Mouse (Mus musculus) 416B (cell line): ENCODE results near the gene Ndufa4l2.

ENCODE experiments used
- DNase-seq: peaks from one replicate; pipeline ENCODE4 v3.0.0; 2011; ENCODE audit warnings: low read depth

Gene Ndufa4l2

DNA sequence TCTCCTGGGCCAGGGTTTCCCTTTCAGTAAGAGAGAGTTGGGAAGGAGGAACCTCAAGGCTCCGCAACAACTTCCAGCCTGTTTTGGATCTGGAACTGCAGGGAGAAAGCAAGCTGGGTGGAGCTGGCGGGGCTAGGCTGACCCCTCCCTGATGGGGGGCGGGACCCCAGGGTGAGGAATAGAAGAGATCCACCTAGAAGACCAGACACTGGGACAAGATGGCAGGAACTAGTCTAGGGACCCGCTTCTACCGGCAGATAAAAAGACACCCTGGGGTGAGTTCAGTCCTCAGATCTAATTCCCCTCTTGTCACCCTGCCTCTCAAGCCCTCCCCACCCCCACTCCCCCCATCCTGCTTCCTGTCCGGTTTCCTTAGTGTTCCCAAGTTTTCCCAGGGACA lies at the start of gene Ndufa4l2:
TSS of gene Ndufa4l2 (plus strand) at position 204 of the 400 bp plus-strand sequence.
- no peak for DNase-seq

DNA sequence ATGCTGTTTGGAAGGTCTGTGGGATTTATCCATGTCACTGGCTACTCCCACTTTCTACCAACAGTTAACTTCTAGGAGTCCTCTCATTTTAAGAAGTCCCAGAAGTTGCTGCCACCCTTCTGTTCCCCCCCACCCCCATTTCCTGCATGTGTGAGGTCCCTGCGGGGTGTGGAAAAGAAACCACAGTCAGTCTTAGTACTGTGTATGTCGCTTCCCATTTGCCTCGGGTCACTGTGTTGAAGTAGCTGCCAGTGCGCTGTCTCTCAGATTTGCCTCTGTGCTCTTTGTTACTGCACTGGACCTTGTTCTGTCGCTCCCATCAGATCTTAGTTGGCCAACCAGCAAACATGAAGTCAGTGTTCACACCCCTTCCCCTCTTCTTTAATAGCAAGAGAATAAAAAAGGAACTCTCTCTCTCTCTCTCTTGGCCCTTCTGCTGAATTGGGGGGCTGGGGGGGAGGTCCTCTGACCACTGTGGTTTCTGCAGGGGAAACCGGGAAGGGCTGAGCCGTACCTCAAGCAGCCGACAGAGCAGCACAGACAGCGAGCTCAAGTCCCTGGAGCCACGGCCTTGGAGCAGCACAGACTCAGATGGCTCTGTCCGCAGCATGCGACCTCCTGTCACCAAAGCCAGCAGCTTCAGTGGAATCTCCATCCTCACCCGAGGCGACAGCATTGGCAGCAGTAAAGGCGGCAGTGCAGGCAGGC lies 43.3 kb upstream of the Ndufa4l2 start:
- DNase-seq: peak; percentile 69

DNA sequence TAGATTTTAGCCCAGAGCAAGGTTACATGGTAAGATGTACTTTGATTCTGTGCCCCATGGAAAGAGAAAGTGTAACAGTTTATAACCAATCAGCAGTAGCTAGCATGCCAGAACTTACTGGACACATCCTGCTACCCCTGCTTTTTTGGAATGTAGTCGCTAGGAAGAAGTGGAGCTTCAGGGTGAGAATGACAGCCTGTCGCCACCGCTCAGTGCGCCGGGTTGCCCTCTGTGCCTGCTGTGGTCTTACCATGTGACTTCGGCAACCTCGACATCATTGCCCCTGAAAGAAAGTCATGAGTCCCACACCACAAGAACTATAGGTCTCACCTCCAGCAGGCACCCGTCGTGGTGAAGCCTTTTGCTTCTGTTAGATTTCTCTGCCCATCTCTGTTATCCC lies 42.0 kb upstream of the Ndufa4l2 start:
- peak; percentile 21 for DNase-seq

DNA sequence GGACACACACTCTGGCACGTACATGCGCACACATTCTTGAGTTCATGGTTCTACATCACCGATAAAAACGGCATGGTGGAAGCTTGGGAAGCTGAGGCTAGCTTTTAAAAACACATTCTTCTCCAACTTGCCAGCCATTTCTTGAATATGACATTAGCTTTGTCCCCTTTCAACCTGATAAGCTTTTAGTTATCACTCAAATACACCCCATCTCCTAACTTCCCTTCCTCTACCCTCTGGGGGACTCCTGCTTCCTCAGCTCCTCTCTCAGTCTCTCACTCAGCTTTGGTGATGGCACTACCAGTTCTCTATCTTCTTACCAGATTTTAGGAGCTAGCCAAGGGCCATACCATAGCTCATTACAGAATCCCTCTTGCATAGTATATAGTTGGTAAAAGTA lies 39.6 kb upstream of the Ndufa4l2 start:
- DNase-seq: no peak

DNA sequence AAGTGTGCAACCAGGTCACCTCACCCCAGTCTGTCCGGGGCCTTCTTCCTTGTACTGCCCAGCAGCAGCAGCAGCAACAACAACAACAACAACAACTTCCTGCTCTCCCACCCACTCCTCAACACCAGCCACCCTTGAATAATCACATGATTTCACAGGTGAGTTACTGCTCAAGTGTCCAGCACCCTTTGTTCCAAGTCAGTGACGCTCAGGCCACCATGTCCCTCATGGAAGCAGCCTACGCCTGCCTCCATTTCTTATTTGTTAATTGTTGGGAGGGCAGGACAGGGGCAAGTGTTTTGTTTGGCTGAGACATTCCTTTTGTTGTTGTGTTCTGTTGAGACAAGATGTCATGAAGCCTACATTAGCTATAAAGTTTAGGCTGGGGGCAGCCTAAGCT lies 38.2 kb upstream of the Ndufa4l2 start:
- no peak for DNase-seq

DNA sequence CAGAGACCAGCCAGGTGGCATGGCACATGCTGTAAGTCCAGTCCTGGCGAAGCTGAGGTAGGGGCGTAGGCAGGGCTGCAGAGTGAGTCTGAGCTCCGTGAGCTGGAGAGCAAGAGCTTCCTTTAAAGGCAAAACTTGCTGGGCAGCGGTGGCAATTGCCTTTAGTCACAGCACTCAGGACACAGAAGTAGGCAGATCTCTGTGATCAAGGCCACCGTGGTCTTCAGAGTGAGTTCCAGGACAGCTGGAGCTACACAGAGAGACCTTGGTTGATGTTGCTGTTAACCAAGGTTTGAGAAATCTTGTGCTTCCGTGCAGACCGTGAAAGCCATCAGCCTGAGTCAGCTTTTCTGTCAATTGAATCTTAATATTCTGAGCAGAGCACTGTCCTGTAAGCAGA lies 37.5 kb upstream of the Ndufa4l2 start:
- no peak for DNase-seq

DNA sequence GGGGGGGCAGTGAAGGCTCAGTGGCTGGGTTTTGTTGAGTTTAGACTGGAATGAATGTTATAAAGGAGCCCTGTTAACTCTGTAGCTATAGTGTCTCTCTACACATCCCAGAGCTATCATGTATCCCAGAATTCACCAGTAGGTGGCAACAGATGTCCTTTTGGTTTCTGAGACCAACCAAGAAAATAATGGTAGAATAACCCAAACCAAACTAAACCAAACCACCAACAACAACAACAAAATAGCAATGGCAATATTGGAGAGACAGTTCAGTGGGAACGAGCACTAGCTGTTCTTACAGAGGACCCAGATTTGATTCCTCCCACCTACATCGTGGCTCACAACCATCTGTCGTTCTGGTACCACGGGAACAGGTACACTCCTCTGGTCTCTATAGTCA lies 35.6 kb upstream of the Ndufa4l2 start:
- DNase-seq: peak; percentile 69

DNA sequence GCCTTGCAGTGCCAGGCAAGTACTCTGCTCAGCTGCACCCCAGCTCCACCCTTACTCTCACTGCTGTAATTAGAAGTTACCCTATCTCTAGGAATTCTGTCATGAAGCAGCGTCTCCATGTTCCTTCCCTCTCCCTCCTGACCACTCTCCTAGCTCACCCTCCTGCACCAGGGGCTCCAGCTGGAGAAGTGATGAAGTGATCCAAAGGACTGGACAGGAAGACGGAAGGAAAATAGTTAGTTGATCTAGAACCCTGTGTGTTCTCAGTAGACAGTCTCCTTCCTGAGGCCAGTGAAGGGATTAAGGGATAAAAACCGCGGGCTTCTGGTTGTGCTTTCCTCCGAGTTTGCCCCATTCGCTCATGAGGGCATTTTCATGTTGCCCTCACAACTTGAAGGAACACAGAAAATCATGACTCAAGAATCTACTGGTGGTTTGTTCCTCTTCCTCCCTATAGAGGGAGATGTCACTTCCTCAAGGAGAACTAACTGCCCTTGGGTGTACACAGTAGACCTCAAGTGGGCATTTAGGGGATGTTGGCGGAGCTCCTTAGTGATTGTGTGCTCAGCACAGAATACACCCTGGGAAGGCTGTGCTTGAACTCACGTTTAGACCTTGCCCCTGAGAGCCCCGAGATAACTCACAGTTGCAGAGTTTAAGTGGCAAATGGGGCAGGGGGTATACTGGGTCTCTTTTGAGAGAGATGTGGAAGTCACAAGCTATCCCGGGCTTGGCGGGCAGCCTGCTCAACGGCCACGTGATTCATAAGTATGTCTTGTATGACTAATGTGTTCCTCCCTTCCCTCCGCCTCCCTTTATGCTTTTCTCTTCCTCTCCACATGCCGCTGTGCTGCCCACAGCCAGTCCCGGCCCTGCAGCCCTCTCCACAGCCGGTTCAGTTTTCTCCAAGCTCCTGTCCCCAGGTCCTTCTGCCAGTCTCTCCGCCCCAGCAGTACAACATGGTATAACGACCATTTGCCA lies 33.6 kb upstream of the Ndufa4l2 start:
- DNase-seq: peak; percentile 94

DNA sequence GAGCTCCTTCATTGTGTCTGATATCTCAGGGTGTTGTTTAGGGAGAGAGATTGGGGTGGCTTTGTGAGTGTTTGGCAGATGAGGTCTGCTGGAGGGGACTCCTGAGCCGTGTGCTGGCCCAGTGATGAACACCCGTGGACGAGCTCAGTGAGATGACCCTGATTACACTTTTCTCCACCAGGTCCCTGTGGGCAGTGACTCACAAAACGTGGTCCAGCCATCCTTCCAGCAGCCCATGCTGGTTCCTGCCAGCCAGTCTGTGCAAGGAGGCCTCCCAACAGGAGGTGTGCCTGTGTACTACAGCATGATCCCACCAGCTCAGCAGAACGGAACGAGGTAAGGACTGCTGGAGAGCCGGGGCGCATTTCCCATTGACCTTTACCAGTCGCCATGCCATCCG lies 29.5 kb upstream of the Ndufa4l2 start:
- DNase-seq: no peak

DNA sequence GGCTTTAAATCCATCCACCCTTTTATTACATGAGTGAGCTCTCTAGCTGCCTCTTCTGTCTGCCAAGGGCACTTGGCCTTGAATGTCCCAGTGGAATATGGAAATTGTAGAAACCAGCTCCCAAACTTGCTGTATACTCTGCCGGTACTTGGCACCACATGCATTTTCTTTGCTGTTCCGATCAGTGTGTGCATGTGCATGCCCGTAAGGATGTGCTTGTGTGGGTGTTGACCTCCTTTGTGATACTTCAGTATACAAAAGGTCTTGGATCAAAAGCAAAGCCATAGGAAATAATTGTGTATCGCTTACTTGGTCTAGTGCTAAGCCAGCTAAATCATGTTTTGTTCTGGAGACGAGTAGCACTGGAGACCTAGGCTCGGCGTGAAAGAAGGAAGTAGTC lies 25.9 kb upstream of the Ndufa4l2 start:
- no peak for DNase-seq

DNA sequence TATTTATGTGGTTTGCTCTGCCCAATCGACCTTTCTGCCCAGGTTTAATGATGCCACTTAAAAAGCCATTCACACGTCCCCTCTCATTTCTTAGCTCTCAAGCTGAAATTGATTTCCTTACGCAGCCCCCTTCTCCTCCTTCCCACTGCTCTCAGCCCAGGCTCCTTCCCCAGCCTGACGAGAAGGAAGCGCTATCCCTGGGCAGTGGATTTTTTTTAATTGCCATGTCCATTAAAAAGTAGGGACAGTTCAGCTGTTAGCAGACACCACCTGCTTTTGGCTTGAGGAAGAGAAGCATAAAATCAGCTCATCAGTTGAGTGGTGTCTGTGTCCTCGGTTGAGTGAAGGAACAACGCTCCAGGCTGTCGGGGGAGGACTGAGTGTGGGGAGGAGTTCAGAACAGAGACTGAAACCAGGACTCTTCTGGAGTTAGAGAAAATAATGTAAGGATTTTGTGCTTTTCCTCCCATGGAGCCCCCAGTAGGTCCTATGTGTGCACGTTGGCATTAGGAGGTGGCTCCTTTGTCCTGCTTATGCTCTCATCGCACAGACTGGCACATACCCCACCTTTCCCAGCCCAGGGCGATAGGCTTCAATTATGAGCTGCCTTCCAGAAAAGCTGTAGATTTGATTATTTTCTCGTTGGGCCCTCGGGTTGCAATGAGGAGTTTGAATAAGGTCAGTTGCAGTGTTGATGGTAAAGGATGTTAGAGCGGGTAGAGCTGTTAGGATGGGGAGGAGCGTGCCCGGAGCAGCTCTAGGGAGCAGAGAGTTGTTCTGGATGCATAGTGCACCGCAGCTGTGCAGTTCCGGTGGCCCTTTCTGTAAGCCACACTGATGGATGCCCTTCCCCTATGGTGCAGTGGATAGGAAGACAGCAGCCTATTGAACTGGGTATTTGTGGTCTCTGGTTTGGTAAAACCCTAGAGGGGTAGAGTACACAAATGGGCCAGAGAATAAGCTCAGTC lies 24.3 kb upstream of the Ndufa4l2 start:
- DNase-seq: no peak

DNA sequence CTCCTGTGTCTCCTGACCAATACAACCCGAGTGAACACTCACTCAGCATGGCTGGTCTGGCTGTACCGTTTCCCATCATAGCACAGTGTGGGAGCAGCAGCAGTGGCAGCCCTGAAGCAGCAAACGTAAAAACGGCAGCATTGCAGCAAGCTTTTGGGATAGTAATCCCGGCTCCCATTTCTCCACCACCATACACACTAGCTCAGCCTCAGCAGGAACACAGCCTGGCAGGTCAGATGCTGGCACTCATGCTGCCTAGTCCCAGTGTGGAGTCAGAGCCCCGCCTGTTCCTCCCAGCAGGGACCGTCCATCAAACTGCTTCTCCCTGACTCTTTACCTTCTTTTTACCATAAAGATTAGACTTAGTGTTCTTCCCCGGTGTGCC lies 23.6 kb upstream of the Ndufa4l2 start:
- DNase-seq: no peak

DNA sequence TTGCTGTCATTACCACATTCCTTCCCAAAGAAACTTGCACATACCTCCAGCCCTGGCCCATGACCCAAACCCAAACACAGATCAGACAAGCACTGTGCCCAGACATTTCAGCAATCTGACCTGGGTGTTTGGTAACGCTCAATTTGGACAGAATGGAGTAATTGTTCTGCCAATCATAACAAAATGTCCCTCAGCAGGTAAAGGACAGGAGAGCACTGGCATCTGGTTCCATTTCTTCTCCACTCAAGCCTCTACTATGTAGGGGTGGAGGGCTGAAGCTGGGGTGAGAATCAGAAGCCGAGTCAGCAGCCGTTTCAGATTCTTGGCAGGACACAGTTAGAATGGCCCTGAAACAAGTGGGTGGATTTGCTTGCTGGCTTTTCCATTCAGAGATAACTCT lies 22.6 kb upstream of the Ndufa4l2 start:
- no peak for DNase-seq

DNA sequence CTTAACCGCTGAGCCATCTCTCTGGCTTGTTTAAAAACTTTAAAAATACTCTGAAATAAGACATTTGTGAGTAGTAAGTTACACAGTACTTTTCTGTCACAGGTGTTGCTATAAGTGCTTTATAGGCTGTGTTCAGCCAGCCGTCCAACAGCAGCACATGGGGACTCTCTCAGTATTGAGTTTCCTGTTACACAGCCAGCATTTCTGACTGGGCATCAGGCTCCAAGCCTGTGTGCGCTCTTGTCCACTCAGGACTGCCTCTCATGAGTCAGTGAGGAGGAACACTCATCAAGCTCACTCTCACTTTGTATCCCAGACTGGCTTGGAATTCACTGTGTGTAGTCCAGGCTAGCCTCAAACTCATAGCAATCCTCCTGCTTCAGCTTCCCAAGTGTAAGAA lies 18.6 kb upstream of the Ndufa4l2 start:
- DNase-seq: no peak

DNA sequence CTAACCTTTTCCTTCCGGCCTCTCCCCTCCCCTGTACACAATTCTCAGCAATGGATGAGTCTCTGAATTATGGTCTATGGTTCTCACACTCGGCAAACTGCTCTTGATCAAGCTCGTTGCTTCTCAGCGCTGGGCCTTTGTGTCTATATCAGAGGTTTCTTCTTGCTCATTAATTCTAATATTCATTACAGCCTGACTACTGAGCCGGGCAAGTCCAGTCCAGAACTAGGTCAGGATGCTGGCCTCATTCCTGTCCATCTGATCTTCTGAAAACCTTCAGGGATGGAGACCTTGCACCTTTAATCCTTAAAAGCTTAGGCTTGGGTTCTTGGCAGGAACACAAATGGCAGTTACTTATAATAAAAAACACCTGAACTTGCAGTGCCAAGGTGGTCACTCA lies 15.3 kb upstream of the Ndufa4l2 start:
- DNase-seq: no peak

DNA sequence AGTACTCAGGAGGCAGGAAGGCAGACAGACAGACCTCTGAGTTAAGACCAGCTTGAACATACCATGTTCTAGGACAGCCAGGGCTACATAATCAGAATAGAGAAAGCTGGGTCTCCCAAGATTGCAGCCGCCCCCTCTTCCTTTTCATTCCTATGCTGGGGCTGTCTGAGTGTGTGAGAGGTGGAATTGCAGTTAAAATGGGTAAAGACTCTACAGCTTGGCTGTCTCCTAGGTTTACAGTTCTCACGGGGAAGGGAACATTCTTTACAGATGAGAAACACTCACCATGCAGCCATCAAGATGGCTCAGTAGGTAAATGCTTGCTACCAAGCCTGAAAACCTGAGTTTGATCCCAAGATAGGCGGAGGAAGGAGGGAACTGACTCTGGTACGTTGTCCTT lies 14.7 kb upstream of the Ndufa4l2 start:
- DNase-seq: no peak

DNA sequence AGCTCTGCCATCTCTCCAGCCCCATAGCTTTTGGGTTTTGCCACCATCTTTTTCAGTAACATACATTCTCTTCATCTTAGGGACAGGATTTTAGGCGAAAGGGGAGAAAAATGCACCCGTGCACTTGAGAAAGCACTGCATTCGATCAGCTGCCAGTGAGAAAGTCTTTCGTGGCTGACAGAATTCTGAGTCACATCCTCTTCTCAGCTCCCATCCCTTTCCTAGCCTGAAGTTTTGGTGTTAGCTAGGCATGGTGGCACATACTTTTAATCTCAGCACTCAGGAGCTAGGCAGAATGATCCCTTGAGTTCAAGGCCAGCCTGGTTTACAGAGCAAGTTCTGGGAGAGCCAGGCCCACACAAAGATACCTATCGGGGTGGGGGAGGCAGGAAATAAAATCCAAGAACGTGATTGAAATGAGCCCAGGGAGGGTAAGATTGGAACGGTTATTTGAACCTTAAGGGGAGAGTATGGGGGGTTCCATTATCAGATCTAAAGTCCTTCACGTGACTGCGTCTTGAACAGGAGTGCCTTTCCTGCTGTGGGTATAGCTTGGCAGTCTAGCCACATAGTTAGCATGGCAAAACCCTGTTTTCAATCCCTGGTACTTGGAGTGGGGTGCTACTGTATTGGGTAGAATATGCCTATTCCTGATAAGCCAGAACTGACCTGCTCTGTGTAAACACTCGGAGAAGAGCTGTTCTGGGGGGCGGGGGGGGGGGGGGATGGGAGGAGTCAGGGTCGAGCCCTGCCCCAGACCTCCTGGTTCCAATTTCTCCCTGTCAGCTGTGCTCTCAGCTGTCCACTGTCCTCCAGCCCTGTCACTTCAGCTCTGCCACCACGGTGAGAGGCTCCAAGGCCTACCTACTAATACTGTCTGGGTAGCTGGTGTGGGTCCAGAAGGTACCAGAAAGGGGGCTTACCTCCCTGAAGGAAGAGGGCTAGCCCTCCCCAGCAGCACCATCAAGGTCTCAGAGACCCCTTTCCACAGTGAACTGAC lies 13.6 kb upstream of the Ndufa4l2 start, which contains the start of gene Stac3:
TSS of gene Stac3 (plus strand) at position 793 of the 1,000 bp plus-strand sequence.
- peak; percentile 43 for DNase-seq

DNA sequence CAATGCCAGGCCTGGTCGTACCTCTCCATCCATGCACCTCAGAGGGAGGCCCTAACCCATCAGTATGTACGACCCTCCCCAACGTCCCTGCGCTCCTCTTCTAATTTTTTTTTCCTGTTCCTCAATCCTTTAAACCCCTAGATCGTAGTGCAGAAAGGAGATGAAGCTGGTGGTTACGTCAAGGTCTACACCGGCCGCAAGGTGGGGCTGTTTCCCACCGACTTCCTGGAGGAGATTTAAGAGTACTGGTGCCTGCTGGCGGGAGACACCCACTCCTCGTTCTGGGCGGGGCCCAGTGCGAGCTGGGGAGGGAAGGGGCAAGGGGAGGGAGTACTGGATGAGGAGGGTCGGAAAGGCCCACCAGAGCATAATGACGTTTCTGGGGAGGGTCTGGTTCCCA lies 6.5 kb upstream of the Ndufa4l2 start:
- peak; percentile 82 for DNase-seq

DNA sequence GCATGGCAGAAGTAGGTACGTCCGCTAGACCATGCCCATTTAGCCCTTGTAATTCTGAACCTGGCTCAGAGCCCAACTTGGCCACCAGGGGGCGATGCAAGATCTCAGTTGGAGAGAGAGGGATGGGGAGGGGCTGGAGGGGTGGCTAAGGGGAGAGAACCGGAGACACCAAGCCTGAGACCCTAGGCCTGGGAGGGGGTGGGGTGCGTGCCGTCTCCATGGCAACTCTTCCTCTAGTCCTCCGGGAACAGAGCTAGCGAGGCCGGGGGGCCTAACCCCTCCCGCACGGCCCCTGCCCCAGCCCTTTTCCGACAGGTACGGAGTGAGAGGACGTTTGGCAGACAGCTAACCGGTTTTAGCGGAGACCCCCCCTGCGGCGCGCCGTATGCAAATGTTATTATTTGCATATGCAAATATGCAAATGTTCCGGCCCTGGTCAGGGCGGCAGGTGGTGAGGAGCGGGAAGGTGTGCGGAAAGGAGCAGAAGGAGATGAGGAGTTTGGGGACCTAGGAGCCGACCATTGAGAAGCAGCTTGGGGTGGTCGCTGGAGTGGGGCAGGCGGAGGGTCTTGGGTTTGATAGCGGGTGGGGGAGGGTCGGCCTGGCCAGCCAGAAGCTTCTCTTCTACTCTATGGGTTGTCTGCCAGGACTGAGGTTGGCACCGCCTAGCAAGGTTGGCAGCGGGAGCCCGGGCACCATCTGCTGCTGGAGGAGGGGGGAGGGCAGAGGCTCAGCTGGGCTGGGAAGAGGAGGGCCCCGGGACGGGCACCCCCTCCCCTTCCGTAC lies 5.5 kb upstream of the Ndufa4l2 start:
- peak; percentile 81 for DNase-seq
